Mouse (Mus musculus) megakaryocyte, embryonic 14.5 days (primary cell): Measurements from ENCODE around the gene Hist1h4f.
"Not testable (repeated sequence)": the region's sequence is repeated elsewhere in the genome, so short reads cannot be mapped to it uniquely, and the experiment has no call there.

Experiments
- FLI1 ChIP-seq: IDR thresholded peaks from 2 replicates; pipeline ENCODE4 v1.6.1; 2012; ENCODE audit warnings: low read length, inconsistent platforms, mixed read lengths
- GATA1 ChIP-seq: IDR thresholded peaks from 3 replicates; pipeline ENCODE4 v1.6.1; 2012; ENCODE audit warnings: mixed read lengths, low read length, inconsistent platforms, borderline replicate concordance

- not testable (repeated sequence) for TF ChIP-seq GATA1, FLI1
These were observed 10.6 kb upstream of the Hist1h4f start, which contains the start of gene Hist1h3e for GRCm38 (mm10) chr13:23561883-23562659.
